Mouse (Mus musculus) kidney, adult 2 months (tissue): ENCODE results near the gene Dnah2. TPM values are rescaled to one million over a fixed set of nuclear protein-coding genes. Genes with fewer than 3 reads are reported as not detected.

Experiments used
- DNase-seq: peaks from one replicate; pipeline ENCODE4 v3.0.0; 2021
- H3K27ac ChIP-seq: fragments of 200-500 bp; 2 replicates; pipeline ENCODE4 v1.5.1; 2012; ENCODE audit warnings: low read depth, low read length, control low read depth, inconsistent platforms; ENCODE audit not compliant: insufficient read depth
- H3K27me3 ChIP-seq: fragments of 200-500 bp; replicated peaks from 2 replicates; pipeline ENCODE4 v1.6.1; 2012; ENCODE audit warnings: mild to moderate bottlenecking, moderate library complexity, low read length, inconsistent platforms; ENCODE audit not compliant: control insufficient read depth, insufficient read depth
- H3K36me3 ChIP-seq: fragments of 200-500 bp; 2 replicates; pipeline ENCODE4 v1.6.1; 2012; ENCODE audit warnings: mild to moderate bottlenecking, moderate library complexity, low read length, inconsistent platforms; ENCODE audit not compliant: control insufficient read depth, insufficient read depth
- H3K4me1 ChIP-seq: fragments of 200-500 bp; 2 replicates; pipeline ENCODE4 v1.6.1; 2011; ENCODE audit warnings: low read length; ENCODE audit not compliant: control insufficient read depth, insufficient read depth
- H3K4me3 ChIP-seq: fragments of 200-500 bp; 2 replicates; pipeline ENCODE4 v1.5.1; 2011; ENCODE audit warnings: mild to moderate bottlenecking, low read depth, low read length, control low read depth; ENCODE audit not compliant: insufficient read depth
- CTCF ChIP-seq: fragments of 200-500 bp; conservative IDR thresholded peaks from 2 replicates; pipeline ENCODE4 v1.5.1; 2011; ENCODE audit warnings: low read depth, mild to moderate bottlenecking, control low read depth, low read length, moderate library complexity, mixed read lengths; ENCODE audit not compliant: insufficient read depth, insufficient read length
- POLR2A ChIP-seq: fragments of 200-500 bp; IDR thresholded peaks from one replicate; pipeline ENCODE4 v1.6.1; 2011; ENCODE audit warnings: low read depth, low read length, control low read depth
- WGBS: fragments of 180-500 bp; shearing (Covaris S2); methylation state at CpG from one replicate; pipeline ENCODE4 v1.1.7; 2018; 5-methylcytosine and 5-hydroxymethylcytosine counted together
- polyA plus RNA-seq: library from polyadenylated mRNA; depleted of rRNA; stranded (reverse); fragments of >200 nt; gene quantifications from 2 replicates; pipeline ENCODE4 v1.2.3, GENCODE M21; 2012

Gene Dnah2
- polyA plus RNA-seq, 1 experiment: 0.50 TPM

DNA sequence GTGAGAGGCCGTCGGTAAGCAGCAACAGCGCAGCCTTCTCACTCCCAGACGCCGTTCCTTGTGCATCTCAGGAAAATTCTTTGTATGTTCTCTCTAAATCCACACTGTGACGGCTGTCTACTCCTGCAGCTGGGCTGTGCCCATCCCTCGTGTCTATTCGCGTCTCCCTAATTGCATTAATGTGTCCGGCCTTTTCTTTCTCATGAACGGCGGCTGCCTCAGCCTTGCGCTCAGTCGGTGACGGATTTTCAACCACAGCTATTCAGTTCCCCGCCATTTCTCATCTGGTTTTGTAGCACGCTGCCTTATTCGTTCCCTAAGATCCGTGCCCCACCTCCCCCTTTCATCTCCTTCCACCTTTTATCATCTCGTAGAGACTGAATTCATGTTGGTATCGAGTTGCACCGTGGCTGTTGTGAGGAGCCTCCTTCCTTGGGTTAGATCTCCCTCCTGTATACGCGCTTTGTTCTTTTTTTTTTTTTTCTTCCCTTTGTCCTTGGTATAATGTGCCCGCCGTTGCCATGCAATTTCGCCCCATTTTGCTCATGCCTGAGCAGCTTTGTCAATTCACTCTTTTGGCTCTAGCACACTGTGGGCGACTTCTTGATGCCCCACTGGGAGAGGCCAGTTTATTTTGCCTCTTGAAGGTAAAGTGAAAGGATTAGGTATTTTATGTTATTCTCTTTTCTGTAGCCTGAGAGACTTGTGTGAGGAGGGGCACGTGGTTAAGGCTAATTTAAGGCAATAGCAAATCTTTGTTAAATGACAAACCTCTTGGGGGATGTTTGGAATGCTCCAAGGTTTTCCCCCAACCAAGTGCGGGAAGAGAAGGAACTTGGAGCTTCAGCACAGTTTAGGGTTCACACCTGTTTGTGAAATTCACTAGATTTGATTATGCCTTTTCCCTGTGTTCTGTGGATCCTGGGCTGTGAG is 21.5 kb downstream of the Dnah2 start:
- no peaks in the 10 kb centered on the region for H3K27me3 ChIP-seq
- H3K4me3 ChIP-seq: no peak overlapping the region
- 28% methylated on average over 30 of the region's 30 CpGs for WGBS

DNA sequence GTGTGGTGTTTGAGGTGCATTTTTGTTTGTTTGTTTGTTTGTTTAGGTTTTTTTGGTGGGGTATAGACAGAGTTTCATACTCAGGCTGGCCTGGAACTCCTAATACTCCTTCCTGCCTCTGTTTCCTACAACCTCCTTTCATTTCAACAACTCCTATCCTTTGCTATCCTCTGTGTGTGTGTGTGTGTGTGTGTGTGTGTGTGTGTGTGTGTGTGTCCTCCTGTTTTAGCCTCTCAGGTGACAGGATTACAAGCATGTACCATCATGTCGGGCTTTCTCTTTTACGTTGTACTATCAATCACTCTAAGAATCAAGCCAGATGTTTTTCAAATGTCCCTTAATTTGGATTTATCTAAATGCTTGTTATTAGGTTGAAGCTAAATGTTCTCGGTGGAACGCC is 22.3 kb downstream of the Dnah2 start:
- Histone ChIP-seq H3K27me3 (no peaks in the 10 kb centered on the region), H3K4me1 (no peaks in the 10 kb centered on the region), H3K4me3 (no peak overlapping the region), H3K36me3 (no peaks in the 10 kb centered on the region), H3K27ac (no peak overlapping the region)
- no peak for DNase-seq
- TF ChIP-seq CTCF (no peak), POLR2A (no peak)
- 48% methylated on average over 4 of the region's 4 CpGs for WGBS

More for the DNA sequence above, 21.5 kb downstream of the Dnah2 start:
- Histone ChIP-seq H3K27ac (no peak overlapping the region), H3K4me1 (no peaks in the 10 kb centered on the region), H3K36me3 (no peaks in the 10 kb centered on the region)
- TF ChIP-seq CTCF (no peak), POLR2A (no peak)
- DNase-seq: no peak

DNA sequence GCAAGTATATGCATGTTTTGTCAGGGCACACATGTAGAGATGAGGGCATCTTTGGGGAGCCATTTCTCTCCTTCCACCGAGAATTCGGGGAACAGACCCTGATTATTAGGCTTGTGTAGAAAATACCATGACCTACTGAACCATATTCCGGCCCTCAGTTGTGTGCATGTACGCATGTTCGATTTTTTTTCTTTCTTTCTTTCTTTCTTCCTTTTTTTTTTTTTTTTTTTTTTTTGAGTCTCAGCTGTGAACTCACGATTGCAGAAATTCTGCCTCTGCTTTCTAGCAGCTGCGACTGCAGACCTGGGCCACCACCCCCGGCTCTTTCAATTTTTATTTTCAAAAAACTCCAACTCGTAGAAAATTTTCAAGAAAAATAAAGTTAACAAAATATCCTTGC is 23.2 kb downstream of the Dnah2 start:
- no peak overlapping the region for H3K4me3 ChIP-seq
- no peak overlapping the region for H3K27ac ChIP-seq
- no peaks in the 10 kb centered on the region for H3K27me3 ChIP-seq
- no peaks in the 10 kb centered on the region for H3K4me1 ChIP-seq
- WGBS: 92% methylated on average over 9 of the region's 9 CpGs
- TF ChIP-seq POLR2A (no peak), CTCF (no peak)
- DNase-seq: no peak
- H3K36me3 ChIP-seq: no peaks in the 10 kb centered on the region

DNA sequence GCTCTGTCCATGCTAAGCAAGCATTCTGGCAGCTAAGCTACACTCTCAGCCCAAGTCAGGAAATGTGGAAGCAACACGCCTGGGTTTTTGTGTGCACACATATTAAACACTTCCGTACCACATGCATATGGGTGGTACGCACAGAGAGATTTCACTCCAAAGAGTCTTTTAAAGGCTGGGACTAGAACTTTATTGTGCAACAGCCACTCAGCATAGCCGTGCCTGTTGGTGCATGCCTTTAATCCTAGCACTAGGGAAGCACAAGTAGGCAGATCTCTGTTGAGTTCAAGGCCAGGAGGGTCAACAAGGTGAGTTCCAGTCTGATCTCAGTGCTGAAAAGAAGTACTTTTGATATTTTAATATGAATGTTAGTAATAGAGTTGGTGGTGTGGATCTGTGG is 25.3 kb downstream of the Dnah2 start:
- no peaks in the 10 kb centered on the region for H3K36me3 ChIP-seq
- TF ChIP-seq CTCF (no peak), POLR2A (no peak)
- no peaks in the 10 kb centered on the region for H3K27me3 ChIP-seq
- no peak overlapping the region for H3K27ac ChIP-seq
- no peak for DNase-seq
- WGBS: 91% methylated on average over 4 of the region's 4 CpGs
- H3K4me3 ChIP-seq: no peak overlapping the region
- H3K4me1 ChIP-seq: no peaks in the 10 kb centered on the region

DNA sequence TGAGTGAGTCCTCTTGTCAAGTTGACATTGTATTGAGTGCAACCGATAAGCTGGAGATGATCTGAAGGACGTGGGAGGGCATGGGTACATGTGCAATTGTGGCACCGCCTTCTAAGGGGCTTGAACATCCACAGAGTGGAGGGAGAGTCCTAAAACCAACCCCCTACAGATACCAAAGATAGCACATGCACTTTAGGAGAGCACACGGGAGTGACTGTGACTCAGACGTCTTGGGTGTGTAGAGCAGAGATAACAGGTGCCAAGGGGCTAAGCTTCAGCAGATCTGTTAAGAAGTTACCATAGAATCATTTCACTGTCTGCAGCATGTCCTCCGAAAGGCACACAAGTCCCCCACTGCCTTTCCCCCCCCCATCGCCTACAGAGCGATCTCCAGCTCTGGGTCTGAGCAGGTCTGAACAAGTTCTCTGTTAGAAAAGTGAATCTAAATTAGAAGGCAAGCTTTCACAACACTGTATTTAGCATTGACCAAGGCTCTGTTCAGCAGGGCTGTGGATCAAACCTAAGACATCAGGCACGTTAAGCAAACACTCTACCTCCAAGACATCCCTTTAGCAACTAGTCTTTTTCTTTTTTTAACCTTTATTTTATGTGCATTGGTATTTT is 27.3 kb downstream of the Dnah2 start:
- Histone ChIP-seq H3K4me1 (no peaks in the 10 kb centered on the region), H3K27me3 (no peaks in the 10 kb centered on the region), H3K36me3 (no peaks in the 10 kb centered on the region), H3K4me3 (no peak overlapping the region), H3K27ac (no peak overlapping the region)
- DNase-seq: no peak
- TF ChIP-seq POLR2A (no peak), CTCF (no peak)
- WGBS: 82% methylated on average over 9 of the region's 9 CpGs

DNA sequence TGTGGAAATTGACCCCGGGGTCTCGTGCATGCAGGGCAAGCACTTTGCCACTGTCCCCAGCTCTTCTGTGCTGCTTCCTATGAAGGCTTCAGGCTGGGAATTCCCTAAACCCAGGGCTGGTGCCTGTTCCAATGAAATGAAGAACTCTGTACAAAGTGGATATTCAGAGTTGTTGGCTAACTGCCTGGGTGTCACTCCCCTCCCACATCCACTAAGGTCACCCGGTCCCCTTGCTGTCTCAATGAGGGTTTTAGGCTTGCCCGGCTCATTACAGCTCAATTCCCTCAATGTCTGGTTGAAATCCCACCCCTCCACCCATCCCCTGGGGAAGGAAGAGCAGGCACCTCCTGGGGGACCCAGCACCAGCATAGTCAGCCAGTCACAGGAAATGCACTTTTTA is 28.9 kb downstream of the Dnah2 start:
- no peaks in the 10 kb centered on the region for H3K4me1 ChIP-seq
- WGBS: 57% methylated on average over 4 of the region's 4 CpGs
- no peaks in the 10 kb centered on the region for H3K36me3 ChIP-seq
- no peaks in the 10 kb centered on the region for H3K27me3 ChIP-seq
- no peak overlapping the region for H3K4me3 ChIP-seq
- TF ChIP-seq CTCF: no peak
- TF ChIP-seq POLR2A: no peak
- H3K27ac ChIP-seq: no peak overlapping the region
- no peak for DNase-seq

DNA sequence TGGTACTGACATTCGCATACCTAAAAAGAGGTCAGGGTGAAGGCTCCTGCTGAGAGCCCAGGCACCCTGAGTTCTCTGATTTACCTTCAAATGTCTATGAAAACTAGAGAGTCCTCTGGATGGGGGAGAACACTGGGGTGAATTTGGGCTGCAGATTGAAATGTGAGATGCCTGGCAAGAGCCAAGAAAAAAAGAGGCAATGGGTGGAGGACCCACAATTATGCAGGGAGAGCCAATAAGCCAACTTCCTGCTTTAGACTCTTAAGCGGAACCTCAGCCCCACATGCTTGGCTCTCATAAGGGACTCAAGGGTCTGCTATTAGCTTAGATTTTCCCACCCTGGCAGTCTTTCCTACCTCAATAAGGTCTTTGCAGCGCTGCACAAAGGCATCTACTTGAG is 32.2 kb downstream of the Dnah2 start:
- 79% methylated on average over 3 of the region's 3 CpGs for WGBS
- no peaks in the 10 kb centered on the region for H3K27me3 ChIP-seq
- H3K36me3 ChIP-seq: no peaks in the 10 kb centered on the region
- TF ChIP-seq CTCF (no peak), POLR2A (no peak)
- H3K4me1 ChIP-seq: no peaks in the 10 kb centered on the region
- no peak for DNase-seq
- H3K4me3 ChIP-seq: no peak overlapping the region
- no peak overlapping the region for H3K27ac ChIP-seq
